Mouse (Mus musculus) kidney, adult 18-20 months (tissue): ENCODE data around the gene Fpgs.

Experiments
- DNase-seq: peaks from one replicate; pipeline ENCODE4 v3.0.0; 2021

Fpgs gene

DNA sequence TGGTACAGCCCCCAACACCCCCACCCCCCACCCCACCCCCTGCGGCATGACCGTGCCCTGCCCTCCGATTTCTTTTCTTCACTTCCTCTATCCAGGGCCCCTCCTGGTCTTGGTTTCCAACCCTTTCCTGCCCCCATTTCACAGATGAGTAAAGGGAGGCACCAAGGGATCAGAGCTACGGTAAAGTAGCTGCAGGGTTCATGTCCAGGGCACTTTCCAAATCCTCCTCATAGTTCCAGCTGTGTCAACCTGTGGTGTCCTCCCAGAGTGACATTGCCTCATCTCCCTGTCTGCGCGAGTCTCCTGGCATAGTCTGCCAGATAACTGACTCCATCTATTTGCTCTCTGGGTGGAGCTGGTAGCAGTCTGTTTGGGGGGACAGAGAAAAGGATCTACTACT is 38.1 kb downstream of the Fpgs start:
- no peak for DNase-seq

DNA sequence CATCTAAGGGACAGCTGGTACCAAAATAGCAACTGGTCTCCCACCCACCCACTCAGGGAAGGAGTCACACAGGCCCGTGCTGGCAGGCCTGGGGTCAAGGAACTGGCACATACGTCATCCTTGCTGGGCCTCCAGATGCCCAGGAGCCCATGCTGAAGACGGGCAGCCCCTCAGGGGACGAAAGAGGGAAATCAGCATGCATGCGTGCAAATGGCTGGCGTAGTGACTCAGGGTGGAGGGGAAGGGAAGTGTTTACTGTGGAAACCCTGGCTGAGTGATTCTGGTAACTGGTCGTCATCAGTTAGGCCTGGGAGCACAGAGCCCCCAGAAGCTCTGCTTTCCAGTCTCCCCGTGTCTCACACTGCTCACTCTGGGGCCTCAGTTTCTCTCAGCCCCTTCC is 38.6 kb downstream of the Fpgs start:
- DNase-seq, result no peak

DNA sequence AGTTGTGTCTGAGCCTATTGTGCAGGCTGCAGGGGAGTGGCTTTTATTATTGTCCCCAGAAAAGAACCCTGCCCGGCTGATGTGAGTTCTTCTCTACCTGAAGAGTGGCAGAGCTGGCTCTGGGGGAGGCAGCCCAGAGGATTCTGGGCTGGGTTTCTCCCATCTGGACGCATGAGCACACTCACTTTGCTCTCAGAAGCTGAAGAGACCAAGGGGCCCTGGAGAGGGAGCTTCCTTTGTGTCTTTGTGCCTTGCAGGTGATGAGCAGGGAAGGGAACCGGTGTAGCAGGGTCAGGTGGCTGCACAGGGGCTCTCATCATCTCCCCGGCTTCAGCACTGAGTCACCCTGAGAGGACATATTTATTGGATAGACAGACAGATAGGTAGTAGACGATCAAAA is 41.7 kb downstream of the Fpgs start:
- no peak for DNase-seq

DNA sequence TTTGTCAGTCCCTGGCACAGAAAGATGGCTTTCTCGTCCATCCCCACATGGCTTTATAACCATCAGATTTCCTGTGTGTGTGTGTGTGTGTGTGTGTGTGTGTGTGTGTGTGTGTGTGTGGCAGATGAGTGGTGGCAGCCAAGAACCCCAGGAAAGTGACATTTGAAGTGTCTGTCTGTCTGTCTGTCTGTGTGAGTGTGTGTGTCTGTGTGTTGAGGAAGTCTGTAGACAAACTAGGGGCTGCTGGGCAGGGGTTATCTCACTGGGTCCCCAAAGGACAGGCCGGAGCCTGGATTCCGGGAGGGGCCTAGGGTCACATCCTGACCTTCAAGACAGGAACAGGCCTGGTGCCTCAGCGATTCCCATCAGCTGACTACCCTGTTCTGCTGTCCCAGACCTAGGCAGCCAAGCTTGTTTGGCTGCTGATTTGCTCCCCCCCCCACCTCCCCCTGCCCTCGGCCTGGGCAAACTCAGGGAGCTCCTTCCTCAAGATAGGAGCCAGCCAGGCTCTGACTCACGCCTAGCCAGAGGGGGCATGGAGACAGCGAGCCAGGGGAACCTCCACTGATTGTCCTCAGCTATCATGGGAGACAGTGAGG is 42.3 kb downstream of the Fpgs start:
- peak; percentile 72 for DNase-seq

DNA sequence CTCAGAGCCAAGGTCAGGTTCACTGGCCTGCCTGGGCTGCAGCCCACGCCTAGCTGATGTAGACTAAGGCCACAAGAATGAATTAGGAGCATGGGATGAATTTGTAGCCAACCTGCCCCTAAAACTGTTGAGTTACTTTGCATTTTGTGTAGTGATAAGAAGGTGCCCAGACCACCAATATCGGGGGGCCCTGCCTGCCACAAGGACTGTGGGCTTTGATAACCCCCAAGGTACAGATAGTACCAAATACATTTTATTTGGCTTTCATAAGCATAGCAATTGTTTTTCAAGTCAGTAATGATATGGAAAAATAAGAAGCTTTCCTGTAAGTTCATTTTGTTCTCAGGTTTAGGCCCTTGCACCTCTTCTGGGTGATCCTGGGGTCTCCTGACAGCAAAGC is 45.1 kb downstream of the Fpgs start:
- DNase-seq, result no peak

DNA sequence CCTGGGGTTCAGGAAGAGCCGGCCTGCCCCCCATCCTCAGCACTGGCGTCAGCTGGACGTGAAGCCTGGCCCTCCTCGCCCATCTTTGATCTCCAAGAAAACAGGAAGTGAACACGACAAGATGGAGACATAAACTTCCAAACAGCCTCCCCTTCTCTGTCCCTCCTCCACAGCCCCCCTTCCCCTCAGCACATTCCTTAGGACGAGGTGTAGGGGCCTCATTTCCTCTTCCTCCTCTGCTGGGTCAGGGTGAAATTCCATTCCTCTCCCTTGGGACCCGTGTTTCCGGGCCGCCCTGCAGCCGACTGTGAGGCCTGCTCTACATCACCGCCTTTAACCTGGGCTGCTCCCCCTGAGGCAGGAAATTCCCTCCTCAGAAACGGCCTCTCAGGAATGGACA is 48.1 kb downstream of the Fpgs start:
- peak; percentile 76 for DNase-seq

DNA sequence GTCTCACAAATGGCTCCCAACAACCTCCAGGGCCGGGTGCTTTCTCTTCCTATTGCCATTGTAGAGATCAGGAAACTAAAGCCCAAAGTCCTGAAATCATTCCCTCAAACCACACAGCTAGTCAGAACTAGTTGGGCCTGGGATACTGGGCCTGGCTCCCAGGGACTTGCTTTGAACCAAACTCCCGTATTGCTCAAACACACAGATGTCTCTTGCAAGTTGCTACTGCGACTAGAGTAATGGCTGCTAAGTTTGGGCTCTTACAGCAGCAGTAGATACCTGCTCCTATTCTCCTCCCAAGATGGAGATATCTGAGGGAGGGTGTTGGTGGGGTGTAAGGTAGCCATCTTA is 48.6 kb downstream of the Fpgs start:
- DNase-seq, result no peak

DNA sequence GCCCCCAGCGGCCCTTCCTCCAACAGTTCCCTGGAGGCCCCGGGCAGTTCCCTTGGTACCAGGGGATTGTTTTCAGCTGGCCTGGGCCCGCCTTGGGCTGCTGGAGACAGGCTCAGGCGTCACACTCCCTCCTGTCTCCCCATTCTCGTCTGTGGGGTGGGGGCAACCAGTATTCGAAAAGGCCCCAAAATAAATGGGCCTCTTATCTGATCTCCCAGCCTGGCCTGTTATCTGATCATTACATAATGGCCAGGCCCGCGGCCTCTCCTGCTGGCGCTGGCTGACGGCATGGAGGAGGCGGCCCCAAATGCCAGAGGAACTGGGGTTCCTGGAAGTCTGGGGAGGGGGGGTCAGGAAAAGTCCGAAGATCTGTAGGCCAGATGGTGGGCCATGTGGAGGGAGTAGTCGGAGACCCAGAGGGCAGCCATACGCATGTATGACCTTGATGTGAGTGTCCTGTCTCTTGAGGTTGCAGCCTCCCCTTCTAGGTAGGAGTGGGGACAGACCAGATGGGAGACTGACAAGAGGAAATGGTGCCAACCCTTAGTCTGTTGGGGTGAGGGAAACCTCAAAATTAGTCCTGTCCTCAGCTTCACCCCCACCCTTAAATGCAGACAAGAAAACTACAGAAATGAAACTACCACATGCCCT is 49.1 kb downstream of the Fpgs start:
- DNase-seq, result peak; percentile 49

DNA sequence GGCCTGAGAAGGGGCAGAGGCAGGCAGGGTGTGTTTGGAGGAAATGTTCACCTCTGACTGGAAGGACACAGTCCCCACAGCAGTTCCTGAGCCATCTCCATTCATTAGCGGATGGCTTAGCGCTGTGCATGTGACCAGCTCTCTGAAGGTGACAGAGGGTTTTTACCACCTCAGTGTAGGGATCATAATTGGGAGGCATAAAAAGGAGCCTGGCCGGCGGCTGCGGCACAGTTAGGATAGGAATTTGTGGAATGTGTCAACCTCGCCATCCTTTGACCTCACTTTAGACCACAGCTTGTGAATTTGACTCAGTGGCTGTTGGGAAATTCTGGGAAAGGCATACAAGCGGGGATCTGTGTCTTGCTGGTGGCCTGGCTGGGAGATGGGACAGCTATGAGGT is 50.2 kb downstream of the Fpgs start:
- DNase-seq, result no peak

DNA sequence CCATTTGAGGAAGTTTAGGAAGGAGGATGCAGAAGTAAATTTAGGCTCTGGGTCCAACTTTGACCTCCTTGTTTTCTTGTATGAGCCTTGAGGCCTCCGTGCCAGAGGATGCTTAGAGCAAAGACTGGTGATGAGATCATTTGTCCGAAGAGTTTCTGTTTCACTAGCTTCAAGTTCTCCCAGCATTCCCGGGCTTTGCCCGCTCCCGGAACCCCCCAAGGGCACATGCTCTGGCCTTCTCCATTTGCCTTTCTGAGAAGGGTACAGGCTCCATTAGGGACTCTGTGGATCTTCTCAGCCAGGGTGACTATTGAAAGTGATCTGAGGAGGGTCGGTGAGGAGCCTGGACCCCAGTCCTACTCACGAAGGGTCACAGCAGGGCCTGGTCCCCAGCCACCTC is 56.6 kb downstream of the Fpgs start:
- no peak for DNase-seq

DNA sequence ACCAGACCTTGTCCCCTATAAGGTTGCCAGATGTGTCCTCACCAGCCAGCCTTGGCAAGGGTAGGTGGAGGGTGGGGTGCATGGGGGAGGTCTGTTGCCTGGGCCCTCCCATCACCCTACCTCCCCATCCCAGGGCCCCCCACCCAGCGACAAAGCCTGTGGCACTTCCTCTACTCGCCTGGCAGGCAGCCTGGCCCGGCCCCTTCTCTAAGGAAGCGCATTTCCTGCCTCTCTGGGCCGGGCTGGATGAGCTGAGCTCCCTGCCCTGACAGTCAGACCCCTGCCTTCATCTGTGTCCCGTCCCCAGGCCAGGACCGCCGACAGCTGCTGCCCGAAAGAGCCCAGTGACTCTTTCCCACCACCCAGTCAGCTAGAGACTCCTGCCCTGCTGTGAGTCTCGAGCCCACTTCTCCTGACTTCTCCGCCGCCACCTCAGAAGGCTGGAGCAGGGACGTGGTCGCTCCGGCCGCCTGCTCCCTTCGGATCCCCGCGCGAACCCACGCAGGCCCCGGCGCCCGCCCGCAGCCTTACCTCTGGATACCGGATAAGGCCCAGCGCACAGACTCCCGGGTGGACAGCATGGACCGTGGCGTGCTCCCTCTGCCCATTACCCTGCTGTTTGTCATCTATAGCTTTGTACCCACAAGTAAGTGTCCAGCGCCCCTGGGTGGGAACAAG is 57.4 kb downstream of the Fpgs start, which contains the start of gene Eng:
Eng (plus strand) TSS at position 217 of the 678 bp plus-strand sequence.
- DNase-seq, result peak; percentile 80

DNA sequence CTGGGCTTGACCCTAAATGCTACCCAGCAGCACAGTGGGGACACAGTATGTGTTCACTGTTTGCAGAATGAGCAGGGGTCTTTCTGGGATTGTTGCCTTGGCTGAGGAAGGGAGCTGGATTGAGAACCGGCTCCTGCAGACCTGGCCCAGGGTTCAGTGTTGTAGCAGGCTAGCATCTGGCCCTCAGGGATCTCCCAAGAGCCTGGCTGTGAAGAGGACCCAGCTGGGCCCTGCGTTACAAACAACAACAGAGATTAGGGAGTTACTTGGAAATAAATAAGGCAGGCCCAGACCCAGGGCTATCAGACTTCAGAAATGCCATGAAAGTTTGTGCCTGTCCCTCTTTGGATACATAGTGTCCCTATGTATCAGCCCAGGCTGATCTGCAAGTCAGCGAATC is 58.3 kb downstream of the Fpgs start:
- DNase-seq, result no peak

DNA sequence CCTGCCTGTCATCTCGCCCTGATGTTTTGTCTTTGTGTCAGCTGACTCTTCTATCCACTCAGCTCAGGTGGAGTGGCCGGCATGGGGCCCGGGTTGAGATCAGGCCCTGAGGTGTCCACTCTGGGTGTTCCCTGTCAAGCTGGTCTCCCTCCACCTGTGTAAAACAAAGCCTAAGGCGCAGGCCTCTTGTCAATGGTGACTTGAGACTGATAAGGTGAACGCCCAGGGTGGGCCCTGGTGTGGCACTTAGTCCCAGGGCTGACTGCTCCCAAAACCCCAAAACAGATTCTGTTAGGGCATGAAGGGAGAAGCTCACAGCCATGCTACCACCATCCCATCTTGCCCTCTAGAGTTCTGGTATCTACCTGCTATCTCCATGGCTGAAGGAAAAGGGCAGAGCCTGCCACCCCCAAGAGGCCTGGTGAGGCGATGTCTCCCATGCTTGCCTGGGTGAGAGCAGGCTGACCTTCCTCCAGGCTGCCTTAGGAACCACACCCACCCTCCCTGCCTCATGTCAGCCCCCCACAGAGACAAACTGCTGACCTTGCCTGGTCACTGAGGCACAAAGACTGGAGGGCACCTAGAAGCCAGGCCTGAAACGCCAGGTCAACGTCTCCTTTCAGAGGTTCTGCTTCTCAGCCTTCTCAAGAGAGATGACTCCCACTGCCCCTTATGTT is 59.0 kb downstream of the Fpgs start:
- no peak for DNase-seq

DNA sequence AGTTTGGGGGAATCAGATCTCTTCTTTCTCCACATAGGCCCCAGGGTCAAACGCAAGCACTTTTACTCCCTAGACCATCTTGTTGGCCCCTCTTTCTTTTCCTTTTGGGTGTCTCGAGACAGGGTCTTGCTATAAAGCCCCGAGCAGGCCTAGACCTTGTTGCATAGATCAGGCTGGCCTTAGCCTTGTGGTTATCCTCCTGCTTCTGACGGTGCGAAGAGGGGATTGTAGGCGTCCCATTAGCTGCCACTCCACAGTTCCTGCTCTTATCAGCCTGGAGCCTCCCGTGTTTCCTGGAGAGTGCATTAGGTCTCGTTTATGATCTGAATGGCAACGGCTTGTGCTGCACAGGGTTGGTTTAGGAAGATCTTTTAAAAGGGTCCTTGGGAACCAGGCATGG is 59.9 kb downstream of the Fpgs start:
- DNase-seq, result no peak

DNA sequence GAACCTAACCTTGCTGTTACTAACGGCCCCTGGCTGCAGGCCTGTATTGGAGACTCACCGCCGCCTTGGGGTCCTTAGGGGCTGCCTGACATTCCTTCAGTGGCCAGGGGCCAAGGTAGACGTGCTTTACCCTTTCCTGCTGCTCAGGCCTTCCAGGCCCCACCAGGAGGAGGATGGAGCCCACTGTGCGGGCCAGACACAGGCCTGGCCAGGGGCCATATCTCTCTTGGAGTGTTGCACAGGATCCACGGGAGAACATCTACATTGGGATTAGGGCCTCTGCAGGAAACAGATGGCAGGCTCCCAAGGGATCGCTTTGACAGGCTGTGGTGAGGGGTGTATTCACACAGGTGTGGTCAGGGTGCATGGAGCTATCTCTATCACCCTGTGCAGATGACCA is 61.1 kb downstream of the Fpgs start:
- no peak for DNase-seq

DNA sequence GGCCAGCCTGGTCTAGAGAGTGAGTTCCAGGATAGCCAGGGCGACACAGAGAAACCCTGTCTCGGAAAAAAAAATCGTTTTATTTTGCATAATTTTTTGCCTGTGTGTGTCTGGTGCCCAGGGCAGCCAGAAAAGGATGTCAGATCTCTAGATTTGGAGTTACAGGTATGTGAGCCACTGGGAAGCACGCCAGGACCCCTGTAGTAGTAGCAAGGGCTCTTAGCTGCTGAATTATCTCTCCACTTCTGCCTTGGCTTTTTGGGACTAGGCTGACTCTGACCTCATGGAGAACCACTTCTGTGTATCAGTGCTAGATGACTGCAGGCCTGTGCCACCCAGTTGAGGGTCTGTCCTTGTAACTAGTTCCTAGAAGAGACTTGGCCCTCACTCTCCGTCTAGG is 62.1 kb downstream of the Fpgs start:
- no peak for DNase-seq

DNA sequence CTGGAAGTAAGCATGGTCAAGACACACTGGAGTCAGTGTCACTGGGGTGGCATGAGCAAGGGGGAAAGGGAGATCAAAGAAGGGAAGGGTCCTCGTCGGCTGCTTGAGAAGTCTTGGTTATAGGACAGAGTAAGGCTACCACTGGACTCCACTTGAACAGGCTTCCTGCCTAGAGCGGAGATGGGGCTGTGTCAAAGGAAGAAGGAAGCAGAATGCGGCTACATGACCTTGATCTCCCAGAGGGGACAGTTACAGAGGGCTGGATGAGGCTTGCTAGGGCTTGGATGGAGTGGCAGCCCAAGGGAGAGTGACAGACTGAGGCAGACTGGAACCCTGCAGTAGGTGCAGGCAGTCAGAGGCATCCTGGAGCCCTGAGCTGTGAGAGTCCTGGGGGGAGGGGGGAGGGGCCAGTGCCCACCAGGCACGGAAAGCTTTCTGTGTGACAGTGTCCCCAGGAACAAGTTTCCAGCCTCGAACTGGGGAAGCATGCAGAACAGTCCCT is 63.3 kb downstream of the Fpgs start:
- no peak for DNase-seq

DNA sequence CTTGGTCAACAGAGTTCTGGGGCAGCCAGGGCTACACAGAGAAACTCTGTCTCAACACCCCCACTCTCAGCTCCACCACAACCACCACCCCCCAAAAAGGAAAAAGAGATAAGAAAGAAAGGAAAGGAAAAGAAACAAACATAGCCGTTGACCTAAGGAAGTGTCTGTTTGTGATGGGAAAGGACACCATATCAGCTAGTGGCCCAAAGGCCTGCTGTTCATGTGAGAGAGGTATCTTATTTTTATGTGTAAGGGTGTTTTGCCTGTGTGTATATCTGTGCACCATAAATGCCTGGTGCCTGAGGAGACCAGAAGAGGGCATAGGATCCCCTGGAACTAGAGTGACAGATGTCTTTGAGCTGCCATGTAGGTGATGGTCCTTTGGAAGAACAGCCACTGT is 64.3 kb downstream of the Fpgs start:
- DNase-seq, result no peak

DNA sequence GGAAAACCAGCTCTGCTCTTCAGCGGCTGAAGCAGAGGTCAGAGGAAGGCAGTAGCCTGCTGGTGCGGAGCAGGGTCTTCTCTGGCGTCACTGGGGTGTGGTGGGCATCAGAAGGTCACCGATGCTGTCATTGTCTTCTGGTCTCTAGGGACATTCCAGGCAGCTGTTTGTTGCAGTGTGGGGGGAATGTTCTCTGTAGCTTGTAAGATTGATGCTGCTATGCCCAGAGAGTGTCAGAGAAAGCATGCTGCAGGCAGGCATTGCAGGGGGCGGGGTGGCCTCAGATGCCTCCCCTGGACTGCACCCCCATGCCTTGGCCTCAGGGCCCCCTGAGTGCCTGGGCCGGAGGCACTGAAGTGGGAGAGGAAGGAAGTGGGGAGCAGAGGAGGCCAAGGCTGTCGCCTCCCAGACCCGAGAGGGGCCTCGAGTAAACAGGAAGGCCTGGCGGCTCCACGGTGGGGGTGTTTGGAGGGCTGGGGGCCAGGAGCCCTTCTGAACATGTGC is 66.1 kb downstream of the Fpgs start:
- DNase-seq, result peak; percentile 66

DNA sequence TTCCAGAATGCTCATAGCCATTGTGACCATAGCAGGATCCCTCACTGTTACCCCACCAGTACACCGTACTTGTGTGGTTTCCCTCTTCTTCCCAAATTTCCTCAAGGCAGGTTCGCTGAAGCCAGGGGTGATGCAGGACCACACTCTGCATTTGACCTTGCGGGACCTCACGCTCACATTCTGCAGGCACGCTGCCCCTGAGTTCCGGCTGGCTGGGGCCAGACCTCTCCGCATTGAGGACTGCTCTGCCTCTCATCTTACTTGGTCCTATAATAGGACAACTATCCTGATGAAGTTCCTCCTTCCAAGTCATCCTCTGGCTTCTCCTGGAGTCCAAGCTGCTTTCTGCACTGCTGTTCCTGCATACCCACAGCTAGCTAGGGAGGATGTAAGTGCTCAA is 67.3 kb downstream of the Fpgs start:
- no peak for DNase-seq

DNA sequence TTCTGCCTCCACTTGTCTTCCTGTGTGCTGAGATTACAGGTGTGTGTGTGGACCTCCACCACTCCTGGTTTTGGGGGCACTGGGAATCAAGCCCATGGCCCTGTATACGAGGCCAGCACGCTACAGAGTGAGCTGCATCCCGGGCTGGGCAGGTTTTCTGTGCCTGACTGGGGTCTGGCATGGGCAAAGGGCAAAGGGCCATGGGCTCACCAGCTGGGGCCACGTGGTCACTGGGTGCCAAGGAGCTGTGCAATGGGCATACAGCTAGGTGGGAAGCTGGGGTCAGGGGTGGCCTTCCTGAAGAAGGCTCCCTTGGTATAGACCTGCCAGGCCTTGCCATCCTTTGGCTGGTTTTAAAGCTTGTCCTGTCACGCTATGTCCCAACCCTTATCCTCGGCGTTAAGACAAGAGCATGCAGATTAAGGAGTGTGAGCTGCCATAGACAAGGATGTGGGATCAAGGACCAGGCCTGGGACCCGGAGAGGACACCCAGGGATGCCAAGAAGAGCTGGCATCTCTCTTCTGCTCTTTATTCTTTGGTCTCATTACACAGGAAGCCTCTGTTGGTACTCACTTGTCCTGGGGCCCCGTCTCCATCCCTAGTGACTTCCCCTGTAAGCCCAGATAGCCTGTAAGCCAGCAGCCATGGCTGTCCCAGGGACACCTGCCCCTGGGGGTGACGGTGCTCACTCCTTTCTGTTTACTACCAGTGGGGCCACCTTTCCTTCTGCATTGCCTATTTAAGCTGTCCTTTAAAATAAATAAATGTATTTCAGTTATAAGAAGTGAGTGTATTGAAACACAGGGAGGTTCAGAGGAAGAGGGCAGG is 69.5 kb downstream of the Fpgs start:
- no peak for DNase-seq

DNA sequence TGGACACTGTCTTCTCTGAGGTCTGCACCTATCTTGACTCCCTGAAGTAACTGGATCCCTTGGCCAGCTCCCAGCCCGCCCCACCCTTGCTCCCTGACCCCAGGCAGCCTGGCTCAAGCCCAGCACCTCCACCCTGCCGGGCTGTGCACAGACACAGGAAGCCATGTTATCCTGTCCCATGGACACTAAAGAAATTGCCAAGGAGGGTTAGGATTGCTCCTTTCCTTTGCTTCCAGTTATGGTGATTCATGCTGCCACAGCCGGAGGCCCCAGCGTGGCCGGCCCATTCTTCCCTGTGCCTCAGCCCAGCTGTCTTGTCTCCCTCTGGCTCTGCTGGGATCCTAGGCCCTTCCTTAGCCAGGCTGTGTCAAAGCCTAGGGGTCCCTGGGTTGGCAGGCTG is 70.3 kb downstream of the Fpgs start:
- DNase-seq, result peak; percentile 42
